Mouse (Mus musculus): ENCODE results near the gene Lhx3. TPM values are rescaled to one million over a fixed set of nuclear protein-coding genes. Genes with fewer than 3 reads are reported as not detected.

Gene Lhx3
- polyA plus RNA-seq, 2 experiments from 2014 or later = not detected

Other genes starting within 250 kb of the Lhx3 start
- gene Camsap1, start 225.0 kb downstream of the Lhx3 start, polyA plus RNA-seq (2017; shearing (Covaris generic)) = 1 to 10 TPM; 4.5 to 8.8 TPM
- gene Ubac1, start 186.5 kb downstream of the Lhx3 start, polyA plus RNA-seq (2017; shearing (Covaris generic)) = 10 to 100 TPM; 14.0 to 17.0 TPM
- 1 to 10 TPM; 1.1 to 1.3 TPM for gene Nacc2, start 85.1 kb downstream of the Lhx3 start, polyA plus RNA-seq (2017; shearing (Covaris generic))
- 1 to 10 TPM; 2.0 to 2.6 TPM for gene Qsox2, start 29.2 kb upstream of the Lhx3 start, polyA plus RNA-seq (2017; shearing (Covaris generic))
- not detected for gene Ccdc187, start 86.3 kb upstream of the Lhx3 start, polyA plus RNA-seq (2017; shearing (Covaris generic))
- gene Gpsm1, start 107.2 kb upstream of the Lhx3 start, polyA plus RNA-seq (2017; shearing (Covaris generic)) = 1 to 10 TPM; 1.8 to 2.7 TPM
- 1 to 10 TPM; 6.5 to 7.4 TPM for gene Dnlz, start 143.8 kb upstream of the Lhx3 start, polyA plus RNA-seq (2017; shearing (Covaris generic))
- gene Card9, start 152.6 kb upstream of the Lhx3 start, polyA plus RNA-seq (2017; shearing (Covaris generic)) = 1 to 10 TPM; 1.5 to 2.3 TPM
- gene Snapc4, start 172.4 kb upstream of the Lhx3 start, polyA plus RNA-seq (2017; shearing (Covaris generic)) = 10 to 100 TPM; 20.1 to 24.4 TPM
- gene Entr1, start 181.0 kb upstream of the Lhx3 start, polyA plus RNA-seq (2017; shearing (Covaris generic)) = 10 to 100 TPM; 44.8 to 54.9 TPM
- 10 to 100 TPM; 77.1 to 77.7 TPM for gene Pmpca, start 181.1 kb upstream of the Lhx3 start, polyA plus RNA-seq (2017; shearing (Covaris generic))
- gene Inpp5e, start 200.9 kb upstream of the Lhx3 start, polyA plus RNA-seq (2017; shearing (Covaris generic)) = 10 to 100 TPM in 1 of 2 experiments, 1 to 10 TPM in 1; 9.5 to 13.5 TPM
- gene Sec16a, start 236.9 kb upstream of the Lhx3 start, polyA plus RNA-seq (2017; shearing (Covaris generic)) = 10 to 100 TPM; 22.4 to 23.9 TPM